Mouse (Mus musculus): ENCODE measurements at regions not wholly inside any gene's neighbourhood (a gene's known extent, or its start where the extent isn't known, plus 50 kb on each side); places are given as distances from the start of the nearest gene placed in this dataset.

- Histone ChIP-seq H3K27ac (replicated peaks) (no peak overlapping the region), H3K9me3 (replicated peaks) (no peaks in the 10 kb centered on the region), H3K4me2 (no peak overlapping the region), H3K9ac (replicated peaks) (no peak overlapping the region), H3K4me3 (replicated peaks) (no peak overlapping the region), H3K27me3 (replicated peaks) (no peaks in the 10 kb centered on the region), H3K4me1 (no peaks in the 10 kb centered on the region), H3K36me3 (no peaks in the 10 kb centered on the region)
- 69% methylated on average over 8 of the region's 8 CpGs for WGBS
- no peak for ATAC-seq (ENCODE audit: low FRiP score)
Measured at GRCm38 (mm10) chr9:27568372-27569053, 171.9 kb downstream of the Spata19 start.

DNA sequence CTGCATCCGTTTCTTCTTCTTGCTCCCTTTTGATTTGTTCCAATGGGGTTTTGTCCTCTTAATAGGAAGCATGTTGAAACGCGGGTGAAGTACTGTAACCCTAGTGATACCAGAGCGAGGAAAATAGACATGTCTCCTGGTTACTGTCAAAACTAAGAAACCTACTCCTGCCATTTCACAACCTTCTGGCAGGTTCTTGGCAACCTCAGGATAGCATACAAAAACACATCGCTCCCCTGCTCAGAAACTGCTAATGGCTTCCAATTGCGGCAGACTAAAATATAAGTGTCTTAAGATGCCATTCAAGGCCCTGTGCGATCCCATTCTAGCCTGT, 172.4 kb downstream of the Spata19 start:
- WGBS: 76% methylated on average over 7 of the region's 7 CpGs
- Histone ChIP-seq H3K36me3 (no peaks in the 10 kb centered on the region), H3K4me3 (replicated peaks) (no peak overlapping the region), H3K4me1 (no peaks in the 10 kb centered on the region), H3K9me3 (replicated peaks) (no peaks in the 10 kb centered on the region), H3K4me2 (no peak overlapping the region), H3K27ac (replicated peaks) (no peak overlapping the region), H3K9ac (replicated peaks) (no peak overlapping the region), H3K27me3 (replicated peaks) (no peaks in the 10 kb centered on the region)
- ATAC-seq (ENCODE audit: low FRiP score): no peak

GRCm38 (mm10) chr9:27617096-27617839, 173.3 kb upstream of the Opcml start:
- no peaks in the 10 kb centered on the region for H3K36me3 ChIP-seq
- H3K4me1 ChIP-seq: peaks cover 5% of the 10 kb centered on the region; the same call in 1 of the 2 replicates
- 34% methylated on average over 7 of the region's 7 CpGs for WGBS
- no peaks in the 10 kb centered on the region for H3K9me3 ChIP-seq (replicated peaks)
- H3K27me3 ChIP-seq (replicated peaks): peaks cover 25% of the 10 kb centered on the region
- no peak overlapping the region for H3K4me3 ChIP-seq (replicated peaks)
- no peak overlapping the region for H3K4me2 ChIP-seq
- no peak for ATAC-seq (ENCODE audit: low FRiP score)
- H3K27ac ChIP-seq (replicated peaks): no peak overlapping the region
- no peak overlapping the region for H3K9ac ChIP-seq (replicated peaks)

DNA sequence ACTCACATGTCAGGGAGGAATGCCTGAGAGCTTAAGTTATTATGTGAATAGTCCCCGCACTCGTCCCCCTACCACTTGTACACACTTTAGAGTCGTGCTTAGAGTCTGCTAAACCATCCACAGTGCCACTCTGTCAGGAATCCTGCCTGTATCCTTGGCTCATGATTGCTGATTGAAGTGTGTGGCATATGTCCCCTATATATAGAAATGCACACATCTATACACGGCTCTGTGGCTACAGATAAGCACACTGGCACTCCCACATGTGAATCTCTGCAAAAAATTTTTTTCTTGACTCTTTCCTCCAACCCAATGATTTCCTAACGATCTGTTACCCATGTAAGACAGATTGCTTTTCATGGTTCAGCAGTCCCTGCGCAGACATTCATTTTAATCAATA, 155.7 kb upstream of the Opcml start:
- no peak for ATAC-seq (ENCODE audit: low FRiP score)
- no peak overlapping the region for H3K9ac ChIP-seq (replicated peaks)
- no peak overlapping the region for H3K4me3 ChIP-seq (replicated peaks)
- no peaks in the 10 kb centered on the region for H3K36me3 ChIP-seq
- no peak overlapping the region for H3K4me2 ChIP-seq
- 0 out of 2 replicates have a peak, but pooled peaks cover 3% of the 10 kb centered on the region for H3K27me3 ChIP-seq (replicated peaks)
- no peaks in the 10 kb centered on the region for H3K9me3 ChIP-seq (replicated peaks)
- WGBS: 77% methylated on average over 6 of the region's 6 CpGs
- H3K4me1 ChIP-seq: no peaks in the 10 kb centered on the region
- H3K27ac ChIP-seq (replicated peaks): no peak overlapping the region

- no peaks in the 10 kb centered on the region for H3K36me3 ChIP-seq
- no peak overlapping the region for H3K4me2 ChIP-seq
- no peak overlapping the region for H3K27ac ChIP-seq (replicated peaks)
- H3K9ac ChIP-seq (replicated peaks): no peak overlapping the region
- no peak overlapping the region for H3K4me3 ChIP-seq (replicated peaks)
- H3K9me3 ChIP-seq (replicated peaks): no peaks in the 10 kb centered on the region
- no peak for ATAC-seq (ENCODE audit: low FRiP score)
- no peaks in the 10 kb centered on the region for H3K4me1 ChIP-seq
- no peaks in the 10 kb centered on the region for H3K27me3 ChIP-seq (replicated peaks)
Measured at GRCm38 (mm10) chr9:27640611-27641010, 150.0 kb upstream of the Opcml start.

DNA sequence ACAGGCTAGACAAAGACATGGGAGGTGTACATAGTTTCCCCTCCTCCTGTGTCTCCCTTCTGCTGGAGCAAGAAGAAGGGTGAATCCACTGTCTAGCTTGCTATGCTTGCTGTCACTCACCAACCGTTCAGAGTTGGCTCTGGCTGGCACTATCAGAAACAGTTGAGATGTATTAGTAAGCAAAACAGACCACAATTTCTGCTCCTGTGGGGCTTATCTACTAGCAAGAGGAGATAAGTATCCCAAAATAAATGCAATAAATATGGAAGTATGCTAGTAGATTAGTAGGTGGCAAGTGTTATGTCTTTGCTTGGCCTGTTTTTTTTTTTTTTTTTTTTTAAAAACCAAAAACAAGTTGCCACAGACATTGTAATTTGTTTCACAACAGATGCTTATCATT, 147.3 kb upstream of the Opcml start:
- Histone ChIP-seq H3K4me2 (no peak overlapping the region), H3K4me1 (no peaks in the 10 kb centered on the region), H3K27me3 (replicated peaks) (no peaks in the 10 kb centered on the region), H3K9ac (replicated peaks) (no peak overlapping the region), H3K4me3 (replicated peaks) (no peak overlapping the region), H3K36me3 (no peaks in the 10 kb centered on the region), H3K27ac (replicated peaks) (no peak overlapping the region), H3K9me3 (replicated peaks) (no peaks in the 10 kb centered on the region)
- no peak for ATAC-seq (ENCODE audit: low FRiP score)
- WGBS: 79% methylated on average over 1 of the region's 1 CpGs

DNA sequence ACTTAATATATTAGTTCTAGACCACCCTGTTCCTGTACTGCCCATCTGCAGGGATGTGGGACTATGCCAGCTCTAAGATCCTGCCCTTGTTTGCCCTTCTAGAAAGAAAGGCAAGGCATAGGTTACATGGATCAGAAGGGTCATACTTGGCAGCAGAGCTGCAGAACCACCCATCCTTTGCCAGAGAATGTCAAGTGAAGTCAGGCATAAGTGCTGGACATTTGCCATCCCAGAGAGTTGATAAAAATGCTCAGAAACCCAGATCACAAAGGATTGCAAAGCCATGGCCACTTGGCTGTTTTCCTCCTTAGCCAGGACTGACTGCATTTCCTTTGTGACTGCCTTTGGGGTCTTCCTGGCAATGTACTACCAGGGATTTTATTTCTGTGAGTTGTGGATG, 146.7 kb upstream of the Opcml start:
- no peaks in the 10 kb centered on the region for H3K9me3 ChIP-seq (replicated peaks)
- H3K27me3 ChIP-seq (replicated peaks): no peaks in the 10 kb centered on the region
- no peak overlapping the region for H3K27ac ChIP-seq (replicated peaks)
- H3K4me3 ChIP-seq (replicated peaks): no peak overlapping the region
- no peak for ATAC-seq (ENCODE audit: low FRiP score)
- no peaks in the 10 kb centered on the region for H3K4me1 ChIP-seq
- H3K4me2 ChIP-seq: no peak overlapping the region
- H3K9ac ChIP-seq (replicated peaks): no peak overlapping the region
- H3K36me3 ChIP-seq: no peaks in the 10 kb centered on the region

- WGBS: 91% methylated on average over 5 of the region's 5 CpGs
- Histone ChIP-seq H3K27ac (replicated peaks) (no peak overlapping the region), H3K27me3 (replicated peaks) (no peaks in the 10 kb centered on the region), H3K4me1 (no peaks in the 10 kb centered on the region), H3K9me3 (replicated peaks) (no peaks in the 10 kb centered on the region), H3K36me3 (no peaks in the 10 kb centered on the region), H3K9ac (replicated peaks) (no peak overlapping the region), H3K4me3 (replicated peaks) (no peak overlapping the region), H3K4me2 (no peak overlapping the region)
- no peak for ATAC-seq (ENCODE audit: low FRiP score)
Measured at GRCm38 (mm10) chr9:27645435-27645834, 145.1 kb upstream of the Opcml start.

DNA sequence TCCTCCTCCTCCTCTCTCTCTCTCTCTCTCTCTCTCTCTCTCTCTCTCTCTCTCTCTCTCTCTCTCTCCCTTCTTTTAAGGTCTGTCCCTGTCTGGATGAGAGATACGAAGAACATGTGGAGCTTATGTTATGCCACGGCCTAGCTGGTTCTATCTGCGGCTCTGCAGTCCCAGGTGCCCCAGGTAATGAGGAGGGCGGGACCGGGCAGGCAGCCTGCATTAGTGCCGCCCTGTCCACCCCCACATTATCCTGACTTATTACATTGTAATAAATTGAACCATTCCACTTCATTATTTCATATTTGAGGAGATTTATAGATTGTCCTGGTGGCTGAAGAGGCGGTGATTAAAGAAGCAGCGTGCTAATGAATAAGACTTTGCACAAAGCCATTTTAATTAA, 144.5 kb upstream of the Opcml start:
- Histone ChIP-seq H3K4me1 (no peaks in the 10 kb centered on the region), H3K36me3 (no peaks in the 10 kb centered on the region), H3K9me3 (replicated peaks) (no peaks in the 10 kb centered on the region), H3K4me2 (no peak overlapping the region), H3K27me3 (replicated peaks) (no peaks in the 10 kb centered on the region), H3K9ac (replicated peaks) (no peak overlapping the region), H3K27ac (replicated peaks) (no peak overlapping the region), H3K4me3 (replicated peaks) (no peak overlapping the region)
- WGBS: 64% methylated on average over 7 of the region's 8 CpGs
- no peak for ATAC-seq (ENCODE audit: low FRiP score)

- no peaks in the 10 kb centered on the region for H3K36me3 ChIP-seq
- no peak overlapping the region for H3K4me2 ChIP-seq
- 79% methylated on average over 10 of the region's 10 CpGs for WGBS
- no peak overlapping the region for H3K9ac ChIP-seq (replicated peaks)
- H3K27ac ChIP-seq (replicated peaks): no peak overlapping the region
- ATAC-seq (ENCODE audit: low FRiP score): no peak
- H3K27me3 ChIP-seq (replicated peaks): no peaks in the 10 kb centered on the region
- no peaks in the 10 kb centered on the region for H3K9me3 ChIP-seq (replicated peaks)
- no peak overlapping the region for H3K4me3 ChIP-seq (replicated peaks)
- no peaks in the 10 kb centered on the region for H3K4me1 ChIP-seq
Measured at GRCm38 (mm10) chr9:27646956-27647355, 143.6 kb upstream of the Opcml start.

- no peaks in the 10 kb centered on the region for H3K36me3 ChIP-seq
- no peak overlapping the region for H3K4me2 ChIP-seq
- no peak overlapping the region for H3K4me3 ChIP-seq (replicated peaks)
- H3K4me1 ChIP-seq: peaks cover 7% of the 10 kb centered on the region
- no peak for ATAC-seq (ENCODE audit: low FRiP score)
- no peaks in the 10 kb centered on the region for H3K9me3 ChIP-seq (replicated peaks)
- H3K9ac ChIP-seq (replicated peaks): no peak overlapping the region
- no peaks in the 10 kb centered on the region for H3K27me3 ChIP-seq (replicated peaks)
- no peak overlapping the region for H3K27ac ChIP-seq (replicated peaks)
- WGBS: 94% methylated on average over 1 of the region's 1 CpGs
Measured at GRCm38 (mm10) chr9:27658001-27658400, 132.6 kb upstream of the Opcml start.

GRCm38 (mm10) chr9:27661431-27662300, 128.9 kb upstream of the Opcml start:
- H3K4me3 ChIP-seq (replicated peaks): no peak overlapping the region
- no peaks in the 10 kb centered on the region for H3K27me3 ChIP-seq (replicated peaks)
- H3K36me3 ChIP-seq: no peaks in the 10 kb centered on the region
- H3K9me3 ChIP-seq (replicated peaks): no peaks in the 10 kb centered on the region
- H3K27ac ChIP-seq (replicated peaks): no peak overlapping the region
- WGBS: 66% methylated on average over 1 of the region's 1 CpGs
- no peak overlapping the region for H3K4me2 ChIP-seq
- no peak overlapping the region for H3K9ac ChIP-seq (replicated peaks)
- no peak for ATAC-seq (ENCODE audit: low FRiP score)
- H3K4me1 ChIP-seq: peaks cover 7% of the 10 kb centered on the region

Data from neural tube, embryonic 15.5 days (tissue).